Mouse (Mus musculus) olfactory bulb, adult 2 months (tissue): Measurements from ENCODE around the gene Il10rb. TPM values are rescaled to one million over a fixed set of nuclear protein-coding genes. Genes with fewer than 3 reads are reported as not detected.

ENCODE experiments used
- H3K27ac ChIP-seq: fragments of 200-500 bp; 2 replicates; pipeline ENCODE4 v1.5.1; 2012; ENCODE audit warnings: low read depth, low read length; ENCODE audit not compliant: insufficient read depth
- H3K4me1 ChIP-seq: fragments of 200-500 bp; 2 replicates; pipeline ENCODE4 v1.6.1; 2012; ENCODE audit warnings: low read length; ENCODE audit not compliant: control insufficient read depth, insufficient read depth
- H3K4me3 ChIP-seq: fragments of 200-500 bp; 2 replicates; pipeline ENCODE4 v1.5.1; 2012; ENCODE audit warnings: mild to moderate bottlenecking, low read depth, low read length, moderate library complexity; ENCODE audit not compliant: insufficient read depth
- CTCF ChIP-seq: fragments of 200-500 bp; IDR thresholded peaks from 2 replicates; pipeline ENCODE4 v1.5.1; 2012; ENCODE audit warnings: low read depth, mild to moderate bottlenecking, low read length, moderate library complexity; ENCODE audit not compliant: insufficient read depth
- POLR2A ChIP-seq: fragments of 200-500 bp; IDR thresholded peaks from 2 replicates; pipeline ENCODE4 v1.6.1; 2012; ENCODE audit warnings: mild to moderate bottlenecking, low read depth, low read length, moderate library complexity; ENCODE audit not compliant: insufficient read depth
- WGBS: fragments of 180-500 bp; shearing (Covaris S2); methylation state at CpG from one replicate; pipeline ENCODE4 v1.1.7; 2018; 5-methylcytosine and 5-hydroxymethylcytosine counted together
- polyA plus RNA-seq: library from polyadenylated mRNA; stranded (reverse); fragments of >200 nt; gene quantifications from 2 replicates; pipeline ENCODE4 v1.2.4, GENCODE M21; 2012; ENCODE audit warnings: low replicate concordance; ENCODE audit not compliant: missing spikeins, insufficient read depth, insufficient read length

The Il10rb gene
- polyA plus RNA-seq, 1 experiment = not detected

- Histone ChIP-seq H3K4me1 (peaks cover 5% of the 10 kb centered on the region), H3K27ac (no peak overlapping the region), H3K4me3 (no peak overlapping the region)
- TF ChIP-seq POLR2A (no peak), CTCF (no peak)
- 60% methylated on average over 4 of the region's 4 CpGs for WGBS
Measured at GRCm38 (mm10) chr16:91394826-91395410, 11.0 kb upstream of the Il10rb start.

- Histone ChIP-seq H3K4me3 (no peak overlapping the region), H3K4me1 (peaks cover 5% of the 10 kb centered on the region), H3K27ac (no peak overlapping the region)
- WGBS = 73% methylated on average over 8 of the region's 8 CpGs
- TF ChIP-seq POLR2A = no peak
- TF ChIP-seq CTCF = no peak
Measured at GRCm38 (mm10) chr16:91395633-91396392, 10.2 kb upstream of the Il10rb start.

- TF ChIP-seq POLR2A = no peak
- WGBS = 83% methylated on average over 10 of the region's 10 CpGs
- peaks cover 5% of the 10 kb centered on the region for H3K4me1 ChIP-seq
- H3K4me3 ChIP-seq = no peak overlapping the region
- H3K27ac ChIP-seq = no peak overlapping the region
Measured at GRCm38 (mm10) chr16:91396844-91397537, 9.0 kb upstream of the Il10rb start.

GRCm38 (mm10) chr16:91398030-91398429, 7.9 kb upstream of the Il10rb start:
- H3K4me3 ChIP-seq = no peak overlapping the region
- H3K4me1 ChIP-seq = peaks cover 5% of the 10 kb centered on the region
- no peak for TF ChIP-seq POLR2A
- TF ChIP-seq CTCF = no peak
- H3K27ac ChIP-seq = no peak overlapping the region
- 71% methylated on average over 12 of the region's 12 CpGs for WGBS

- Histone ChIP-seq H3K4me3 (no peak overlapping the region), H3K4me1 (peaks cover 5% of the 10 kb centered on the region), H3K27ac (no peak overlapping the region)
- 94% methylated on average over 7 of the region's 7 CpGs for WGBS
- no peak for TF ChIP-seq POLR2A
- TF ChIP-seq CTCF = no peak
Measured at GRCm38 (mm10) chr16:91398944-91399343, 7.0 kb upstream of the Il10rb start.

- no peak overlapping the region for H3K27ac ChIP-seq
- WGBS = 67% methylated on average over 6 of the region's 6 CpGs
- H3K4me1 ChIP-seq = peaks cover 16% of the 10 kb centered on the region
- no peak overlapping the region for H3K4me3 ChIP-seq
- TF ChIP-seq CTCF = no peak
- TF ChIP-seq POLR2A = no peak
Measured at GRCm38 (mm10) chr16:91401569-91402165, 4.3 kb upstream of the Il10rb start.

- Histone ChIP-seq H3K4me1 (peaks cover 21% of the 10 kb centered on the region), H3K27ac (no peak overlapping the region), H3K4me3 (no peak overlapping the region)
- WGBS = 79% methylated on average over 9 of the region's 9 CpGs
- TF ChIP-seq CTCF (no peak), POLR2A (no peak)
Measured at GRCm38 (mm10) chr16:91403784-91404183, 2.2 kb upstream of the Il10rb start.

- H3K4me1 ChIP-seq = peaks cover 21% of the 10 kb centered on the region
- H3K4me3 ChIP-seq = no peak overlapping the region
- no peak overlapping the region for H3K27ac ChIP-seq
- WGBS = 93% methylated on average over 8 of the region's 8 CpGs
- TF ChIP-seq POLR2A (no peak), CTCF (no peak)
Measured at GRCm38 (mm10) chr16:91404187-91404586, 1.8 kb upstream of the Il10rb start.
